Mouse (Mus musculus) intestine, postnatal 0 days (tissue): ENCODE measurements around the gene Aip. TPM values are rescaled to one million over a fixed set of nuclear protein-coding genes. Genes with fewer than 3 reads are reported as not detected.

ENCODE experiments used
- ATAC-seq: fragments of 200-750 bp; cut with Nextera tagmentation; 2 replicates; pipeline ENCODE4 v1.8.0; 2017; ENCODE audit warnings: mild to moderate bottlenecking, moderate TSS enrichment, moderate library complexity
- H3K27ac ChIP-seq: fragments of 300-500 bp; sonication (generic); 2 replicates; pipeline ENCODE4 v1.5.1; 2014; ENCODE audit warnings: mild to moderate bottlenecking, low read depth, low read length, moderate library complexity
- H3K27me3 ChIP-seq: fragments of 300-500 bp; sonication (generic); replicated peaks from 2 replicates; pipeline ENCODE4 v1.6.1; 2014; ENCODE audit warnings: low read length, mixed read lengths; ENCODE audit not compliant: control insufficient read depth, insufficient read depth
- H3K36me3 ChIP-seq: fragments of 300-500 bp; sonication (generic); 2 replicates; pipeline ENCODE4 v1.6.1; 2014; ENCODE audit warnings: mild to moderate bottlenecking, moderate library complexity; ENCODE audit not compliant: control insufficient read depth, insufficient read depth
- H3K4me1 ChIP-seq: fragments of 300-500 bp; sonication (generic); replicated peaks from 2 replicates; pipeline ENCODE4 v1.6.1; 2014; ENCODE audit warnings: antibody characterized with exemption, low read length, mixed read lengths; ENCODE audit not compliant: control insufficient read depth, insufficient read depth
- H3K4me2 ChIP-seq: fragments of 300-500 bp; sonication (generic); replicated peaks from 2 replicates; pipeline ENCODE4 v1.6.1; 2014; ENCODE audit warnings: low read depth, mild to moderate bottlenecking, moderate library complexity
- H3K4me3 ChIP-seq: fragments of 300-500 bp; sonication (generic); 2 replicates; pipeline ENCODE4 v1.5.1; 2014; ENCODE audit warnings: low read depth, low read length
- H3K9ac ChIP-seq: fragments of 300-500 bp; sonication (generic); 2 replicates; pipeline ENCODE4 v1.6.1; 2014; ENCODE audit warnings: mild to moderate bottlenecking, low read depth, low read length
- H3K9me3 ChIP-seq: fragments of 300-500 bp; sonication (generic); 2 replicates; pipeline ENCODE4 v1.6.1; 2016; ENCODE audit warnings: mixed run types; ENCODE audit not compliant: control insufficient read depth
- CTCF ChIP-seq: sonication (generic); IDR thresholded peaks from 2 replicates; pipeline ENCODE4 v1.5.1; 2016; ENCODE audit warnings: low read depth, mild to moderate bottlenecking, control low read depth, antibody characterized with exemption, moderate library complexity
- WGBS: fragments of 180-500 bp; shearing (Covaris S2); extraction: QIAGEN DNeasy Blood & Tissue Kit; methylation state at CpG from one replicate; pipeline ENCODE4 v1.1.7; 2014; 5-methylcytosine and 5-hydroxymethylcytosine counted together
- polyA plus RNA-seq: library from polyadenylated mRNA; unstranded; fragments of >200 nt; fragmentation: Nextera tagmentation; extraction: Ambion mirVana; gene quantifications from 2 replicates; pipeline ENCODE4 v1.2.1, GENCODE M21; 2015

Aip gene
- polyA plus RNA-seq, 1 experiment from 2014 or later, result 42.0 TPM

DNA sequence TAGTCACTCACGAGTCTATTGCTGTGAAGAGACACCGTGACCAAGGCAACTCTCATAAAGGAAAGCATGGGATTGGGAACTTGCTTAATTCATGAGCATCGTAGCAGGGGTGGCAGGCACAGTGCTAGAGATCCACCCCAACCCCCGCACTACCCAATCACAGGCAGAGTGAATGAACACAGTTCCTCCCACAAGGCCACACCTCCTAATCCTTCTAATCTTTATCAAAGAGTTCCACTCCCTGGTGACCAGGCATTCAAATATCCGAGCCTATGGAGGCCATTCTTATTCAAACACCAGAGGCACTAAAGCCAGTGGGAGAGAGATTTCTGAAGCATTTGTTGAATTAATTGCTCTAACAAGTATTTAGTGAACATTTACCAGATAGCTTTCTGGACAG lies 20.3 kb upstream of the Aip start:
- no peak overlapping the region for H3K4me3 ChIP-seq
- no peak for ATAC-seq
- H3K36me3 ChIP-seq, result peaks cover 11% of the 10 kb centered on the region
- no peak for TF ChIP-seq CTCF
- no peaks in the 10 kb centered on the region for H3K27me3 ChIP-seq
- H3K9ac ChIP-seq, result no peak overlapping the region
- 90% methylated on average over 5 of the region's 5 CpGs for WGBS
- peaks cover 9% of the 10 kb centered on the region; the same call in 1 of the 2 replicates for H3K4me1 ChIP-seq
- no peak overlapping the region for H3K4me2 ChIP-seq
- H3K27ac ChIP-seq, result no peak overlapping the region
- no peaks in the 10 kb centered on the region for H3K9me3 ChIP-seq

DNA sequence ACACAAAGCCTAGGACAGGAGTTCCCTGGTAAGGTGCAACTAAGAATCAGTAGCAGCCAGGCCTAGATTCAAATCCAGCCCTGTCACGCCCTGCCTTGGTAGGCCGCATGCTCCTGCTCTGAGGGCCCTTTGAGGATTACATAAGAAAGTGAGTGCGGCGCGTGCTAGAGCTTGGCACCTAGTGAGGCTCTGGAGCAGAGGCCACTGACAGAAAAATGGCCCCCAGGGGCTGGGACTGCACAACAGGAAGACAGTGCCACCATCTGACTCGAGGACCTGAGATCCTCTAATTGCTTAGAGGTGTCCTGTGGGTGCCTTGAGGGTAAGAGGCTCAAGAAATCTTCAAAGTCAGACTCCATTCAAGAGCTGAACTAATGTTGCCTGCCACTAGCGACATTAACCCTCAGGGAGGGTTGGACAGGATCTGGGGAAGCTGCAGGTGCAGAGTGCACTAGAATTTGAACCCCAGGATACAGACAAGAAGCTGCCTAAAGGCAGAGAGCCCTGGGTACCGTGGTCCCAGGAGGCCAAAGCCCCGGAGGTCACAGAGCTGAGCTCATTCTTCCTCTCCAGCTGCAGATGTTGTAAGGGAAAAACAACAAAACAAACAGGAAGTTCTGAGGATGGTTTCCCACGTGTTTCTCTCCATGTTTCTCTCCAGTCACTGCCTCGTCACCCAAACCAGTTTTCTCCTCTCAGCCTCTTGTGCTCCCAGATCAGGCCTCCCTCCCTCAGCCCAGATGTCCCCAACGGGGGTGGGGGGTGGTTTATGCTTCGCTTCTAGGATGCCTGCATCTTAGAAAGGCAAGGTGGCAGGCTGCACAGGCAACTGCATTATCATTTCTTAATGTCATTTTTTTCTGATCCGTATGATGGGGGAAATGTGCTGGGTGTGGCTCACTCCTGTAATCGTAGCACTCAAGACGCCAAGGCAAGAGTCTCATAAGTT lies 19.2 kb upstream of the Aip start:
- Histone ChIP-seq H3K27ac (no peak overlapping the region; the same call in 1 of the 2 replicates), H3K4me3 (no peak overlapping the region), H3K27me3 (no peaks in the 10 kb centered on the region), H3K9me3 (no peaks in the 10 kb centered on the region), H3K9ac (no peak overlapping the region), H3K36me3 (0 out of 2 replicates have a peak, but pooled peaks cover under 1% of the 10 kb centered on the region), H3K4me2 (no peak overlapping the region), H3K4me1 (peaks cover 7% of the 10 kb centered on the region; the same call in 1 of the 2 replicates)
- TF ChIP-seq CTCF, result no peak
- whole genome bisulfite sequencing, result 76% methylated on average over 16 of the region's 16 CpGs
- no peak for ATAC-seq

DNA sequence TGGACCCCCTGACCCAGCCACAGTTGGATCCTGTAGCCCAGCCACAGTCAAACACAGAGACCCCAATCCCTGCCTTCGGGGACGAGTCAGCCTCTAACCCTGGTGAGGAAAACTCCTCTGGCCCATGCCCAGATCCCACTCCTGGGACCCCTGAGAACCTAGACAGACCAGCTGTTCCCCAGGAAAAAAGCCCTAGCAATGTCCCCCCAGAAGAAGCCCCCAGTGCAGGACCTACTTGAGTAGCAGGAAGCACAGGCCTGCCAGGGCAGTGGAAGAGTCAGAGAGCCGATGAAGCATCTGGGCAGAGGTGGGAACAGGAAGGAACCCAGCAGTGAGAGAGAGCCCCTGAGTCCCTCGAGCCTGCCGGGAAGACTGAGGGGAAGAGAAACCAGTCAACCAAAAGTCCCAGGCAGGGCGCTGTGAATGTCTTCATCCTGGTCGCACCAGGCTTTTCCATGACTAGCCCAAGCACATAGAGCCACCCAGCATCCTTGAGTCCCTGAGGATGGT lies 18.2 kb upstream of the Aip start, which contains the start of gene Cabp4:
Gene Cabp4, minus strand, starts transcription at position 275 of the 510 bp plus-strand sequence.
- Histone ChIP-seq H3K9me3 (no peaks in the 10 kb centered on the region), H3K27me3 (no peaks in the 10 kb centered on the region), H3K36me3 (no peaks in the 10 kb centered on the region), H3K27ac (no peak within 1 kb of the TSS; the same call in 1 of the 2 replicates), H3K9ac (no peak within 1 kb of the TSS), H3K4me1 (no peaks in the 10 kb centered on the region), H3K4me3 (no peak within 1 kb of the TSS), H3K4me2 (no peak within 1 kb of the TSS)
- TF ChIP-seq CTCF, result no peak
- no peak for ATAC-seq
- WGBS, result 80% methylated on average over 7 of the region's 7 CpGs

DNA sequence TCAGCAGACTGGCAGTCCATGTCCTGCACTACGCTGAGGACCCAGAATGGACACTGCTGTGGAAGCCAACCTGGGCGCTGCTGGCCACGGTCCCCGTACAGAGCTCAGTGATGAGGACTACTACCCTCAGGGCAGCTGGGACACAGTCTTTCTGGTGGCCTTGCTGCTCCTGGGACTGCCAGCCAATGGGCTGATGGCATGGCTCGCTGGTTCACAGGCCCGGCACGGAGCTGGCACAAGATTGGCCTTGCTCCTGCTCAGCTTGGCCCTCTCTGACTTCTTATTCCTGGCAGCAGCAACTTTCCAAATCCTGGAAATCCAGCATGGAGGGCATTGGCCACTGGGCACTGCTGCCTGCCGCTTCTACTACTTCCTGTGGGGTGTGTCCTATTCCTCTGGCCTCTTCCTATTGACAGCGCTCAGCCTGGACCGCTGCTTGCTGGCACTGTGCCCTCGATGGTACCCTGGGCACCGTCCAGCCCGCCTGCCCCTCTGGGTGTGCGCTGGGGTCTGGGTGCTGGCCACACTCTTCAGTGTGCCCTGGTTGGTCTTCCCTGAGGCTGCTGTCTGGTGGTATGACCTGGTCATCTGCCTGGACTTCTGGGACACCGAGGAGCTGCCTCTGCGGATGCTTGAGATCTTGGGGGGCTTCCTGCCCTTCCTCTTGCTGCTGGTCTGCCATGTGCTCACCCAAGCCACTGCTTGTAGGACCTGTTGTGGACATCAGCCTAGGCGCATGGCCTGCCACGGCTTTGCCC lies 16.9 kb upstream of the Aip start:
- no peaks in the 10 kb centered on the region for H3K36me3 ChIP-seq
- no peak overlapping the region for H3K27ac ChIP-seq
- H3K9me3 ChIP-seq, result no peaks in the 10 kb centered on the region
- no peak; the same call in 1 of the 2 replicates for ATAC-seq
- H3K4me3 ChIP-seq, result no peak overlapping the region
- H3K4me1 ChIP-seq, result no peaks in the 10 kb centered on the region
- 85% methylated on average over 18 of the region's 18 CpGs for WGBS
- no peak overlapping the region for H3K9ac ChIP-seq
- H3K4me2 ChIP-seq, result no peak overlapping the region
- TF ChIP-seq CTCF, result no peak
- H3K27me3 ChIP-seq, result no peaks in the 10 kb centered on the region

DNA sequence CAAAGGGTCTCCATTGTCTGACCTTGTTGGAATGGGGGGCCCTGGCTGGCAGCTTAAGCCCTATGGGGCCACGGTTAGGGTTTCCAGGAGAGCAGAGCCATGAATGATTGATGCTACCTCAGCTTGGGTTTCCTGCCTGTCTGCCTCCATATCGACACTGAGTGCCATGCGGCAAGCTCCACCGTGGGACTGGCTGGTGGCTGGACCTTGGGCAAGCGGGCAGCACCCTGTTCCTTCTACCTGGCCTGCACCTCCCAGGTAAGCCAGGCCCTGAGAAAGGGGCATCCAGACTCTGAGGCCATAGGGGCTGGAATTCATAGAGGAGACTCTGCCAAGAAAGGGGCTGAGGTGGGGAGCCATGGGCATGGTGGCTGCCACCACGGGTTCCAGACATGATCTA lies 14.5 kb upstream of the Aip start:
- no peak for TF ChIP-seq CTCF
- H3K27ac ChIP-seq, result no peak overlapping the region
- no peak for ATAC-seq
- 78% methylated on average over 6 of the region's 6 CpGs for WGBS
- no peak overlapping the region for H3K4me3 ChIP-seq
- no peak overlapping the region for H3K4me2 ChIP-seq
- H3K36me3 ChIP-seq, result no peaks in the 10 kb centered on the region
- H3K4me1 ChIP-seq, result no peaks in the 10 kb centered on the region
- H3K9ac ChIP-seq, result no peak overlapping the region
- H3K27me3 ChIP-seq, result no peaks in the 10 kb centered on the region
- no peaks in the 10 kb centered on the region for H3K9me3 ChIP-seq

DNA sequence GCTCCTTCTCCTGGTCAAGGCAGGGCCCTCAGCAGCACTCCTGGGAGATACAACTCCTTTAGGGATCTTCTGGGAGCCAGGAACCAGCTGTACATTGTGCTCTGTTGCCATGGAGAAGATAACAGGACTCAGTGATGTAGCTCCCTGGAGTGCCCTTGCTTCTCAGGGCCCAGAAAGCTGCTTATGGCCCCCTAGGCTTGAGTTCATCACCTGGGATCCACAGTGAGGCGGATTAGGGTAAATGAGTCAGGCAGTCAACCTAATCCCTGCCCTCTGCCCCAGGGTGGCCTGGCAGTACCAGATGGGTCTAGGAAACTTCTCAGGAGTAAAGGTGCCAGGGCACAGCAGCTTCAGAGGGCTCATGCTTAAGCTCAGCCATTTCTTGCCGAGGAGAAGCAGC lies 13.8 kb upstream of the Aip start, which contains the start of gene Gpr152:
Gene Gpr152, plus strand, starts transcription at position 342 of the 400 bp plus-strand sequence.
- Histone ChIP-seq H3K9ac (no peak within 1 kb of the TSS), H3K27me3 (no peaks in the 10 kb centered on the region), H3K27ac (no peak within 1 kb of the TSS), H3K9me3 (no peaks in the 10 kb centered on the region), H3K36me3 (no peaks in the 10 kb centered on the region), H3K4me3 (no peak within 1 kb of the TSS), H3K4me2 (no peak within 1 kb of the TSS), H3K4me1 (no peaks in the 10 kb centered on the region)
- no peak for ATAC-seq
- no peak for TF ChIP-seq CTCF
- 86% methylated on average over 2 of the region's 2 CpGs for WGBS
